Mouse (Mus musculus) MEL (cell line): Measurements from ENCODE around the gene Gstp2.

Experiments
- BHLHE40 ChIP-seq: IDR thresholded peaks from 2 replicates; pipeline ENCODE4 v1.6.1; 2012; ENCODE audit warnings: low read depth, mild to moderate bottlenecking, inconsistent platforms, low read length, improper control_type of control experiment, borderline replicate concordance
- CTCF ChIP-seq, 3 experiments: IDR thresholded peaks in 2 of 3; conservative IDR thresholded peaks in 1 of 3; 2 replicates each; pipeline ENCODE4 v1.5.1; 2011 to 2012; ENCODE audit warnings: low read length in 3 of 3, low read depth in 2 of 3, mild to moderate bottlenecking in 2 of 3, improper control_type of control experiment in 1 of 3, inconsistent platforms in 1 of 3, mixed read lengths in 1 of 3, moderate library complexity in 1 of 3; ENCODE audit not compliant: control insufficient read depth in 1 of 3, insufficient read depth in 1 of 3, poor library complexity in 1 of 3, severe bottlenecking in 1 of 3
- MAX ChIP-seq: IDR thresholded peaks from 2 replicates; pipeline ENCODE4 v1.6.1; 2011; ENCODE audit warnings: low read length, improper control_type of control experiment
- MAZ ChIP-seq: IDR thresholded peaks from 2 replicates; pipeline ENCODE4 v1.6.1; 2012; ENCODE audit warnings: low read depth, mild to moderate bottlenecking, inconsistent platforms, low read length, improper control_type of control experiment
- MEF2A ChIP-seq: IDR thresholded peaks from 2 replicates; pipeline ENCODE4 v1.6.1; 2014; ENCODE audit warnings: low read depth, mild to moderate bottlenecking, inconsistent platforms, low read length, improper control_type of control experiment; ENCODE audit not compliant: poor library complexity, insufficient replicate concordance, severe bottlenecking; ENCODE audit errors: extremely low read depth
- POLR2A ChIP-seq, 2 experiments: IDR thresholded peaks; 2 replicates each; pipeline ENCODE4 v1.6.1; 2011 to 2012; ENCODE audit warnings: low read length in 2 of 2, mild to moderate bottlenecking in 2 of 2, control low read depth in 1 of 2, improper control_type of control experiment in 1 of 2, low read depth in 1 of 2, moderate library complexity in 1 of 2; ENCODE audit not compliant: control insufficient read depth in 1 of 2, insufficient read depth in 1 of 2, poor library complexity in 1 of 2
- RAD21 ChIP-seq: IDR thresholded peaks from 2 replicates; pipeline ENCODE4 v1.6.1; 2011; ENCODE audit warnings: mild to moderate bottlenecking, low read depth, low read length, improper control_type of control experiment
- RCOR1 ChIP-seq: IDR thresholded peaks from 2 replicates; pipeline ENCODE4 v1.6.1; 2012; ENCODE audit warnings: low read depth, mild to moderate bottlenecking, inconsistent platforms, low read length, improper control_type of control experiment
- TCF12 ChIP-seq: IDR thresholded peaks from 2 replicates; pipeline ENCODE4 v1.6.1; 2014; ENCODE audit warnings: low read depth, mild to moderate bottlenecking, inconsistent platforms, low read length, improper control_type of control experiment, moderate library complexity
- ZMIZ1 ChIP-seq: IDR thresholded peaks from 2 replicates; pipeline ENCODE4 v1.6.1; 2012; ENCODE audit warnings: low read depth, mild to moderate bottlenecking, inconsistent platforms, low read length, improper control_type of control experiment, moderate library complexity

DNA sequence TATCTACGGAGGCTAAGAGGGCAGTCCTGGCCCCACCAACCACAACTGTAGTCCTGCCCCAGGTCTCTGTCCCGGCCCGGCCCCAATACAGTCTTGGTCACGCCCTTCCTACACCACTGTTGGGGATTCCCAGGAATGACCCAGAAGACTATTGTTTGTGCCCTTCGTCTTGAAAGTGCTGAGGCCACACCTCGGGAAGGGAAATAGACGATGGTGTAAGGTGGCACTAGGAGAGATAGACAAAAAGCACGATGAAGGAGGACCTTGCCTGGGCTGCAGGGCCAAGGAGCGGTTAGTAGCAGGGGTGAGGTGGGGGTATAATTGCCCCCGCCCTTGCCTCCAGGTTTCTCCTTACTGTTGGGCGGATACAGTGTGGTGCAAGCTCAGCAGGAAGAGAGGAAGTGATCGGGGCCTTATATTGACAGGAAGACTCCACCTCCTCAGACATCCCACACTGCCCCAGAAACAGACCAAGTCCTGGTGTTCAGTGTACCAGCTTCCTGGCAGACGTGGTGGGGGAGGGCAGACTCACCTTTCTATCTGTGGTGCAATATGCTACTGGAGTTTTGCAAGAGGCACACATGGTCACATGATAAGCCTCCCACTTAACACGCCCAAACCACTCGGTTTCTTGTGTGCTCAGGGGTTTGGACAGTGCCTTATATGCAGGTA lies 13.4 kb upstream of the Gstp2 start, which contains the start of gene Gstp3:
- TF ChIP-seq TCF12 (no peak), RAD21 (no peak), CTCF (IDR thresholded peaks at IDR 0.05 in 2 of 3, conservative IDR thresholded peaks at IDR 0.05 in 1 of 3; ENCODE audit: control insufficient read depth in 1 of 3, insufficient read depth in 1 of 3, low read depth in 2 of 3, low read length in 3 of 3, poor library complexity in 1 of 3, severe bottlenecking in 1 of 3) (no peak), ZMIZ1 (no peak), MAZ (no peak), MEF2A (no peak), RCOR1 (no peak), MAX (no peak), POLR2A (IDR thresholded peaks at IDR 0.05; ENCODE audit: control insufficient read depth in 1 of 2, insufficient read depth in 1 of 2, low read depth in 1 of 2, low read length in 2 of 2, poor library complexity in 1 of 2) (no peak), BHLHE40 (no peak)
